Mouse (Mus musculus) Muller cell, postnatal 12 days (primary cell): ENCODE measurements around the gene Cmtm3.
"Not testable (repeated sequence)": the region's sequence is repeated elsewhere in the genome, so short reads cannot be mapped to it uniquely, and the experiment has no call there.

Experiments
- DNase-seq: peaks from one replicate; pipeline ENCODE4 v3.0.0-alpha.2; 2015; ENCODE audit errors: inconsistent ontology term

Gene Cmtm3

DNA sequence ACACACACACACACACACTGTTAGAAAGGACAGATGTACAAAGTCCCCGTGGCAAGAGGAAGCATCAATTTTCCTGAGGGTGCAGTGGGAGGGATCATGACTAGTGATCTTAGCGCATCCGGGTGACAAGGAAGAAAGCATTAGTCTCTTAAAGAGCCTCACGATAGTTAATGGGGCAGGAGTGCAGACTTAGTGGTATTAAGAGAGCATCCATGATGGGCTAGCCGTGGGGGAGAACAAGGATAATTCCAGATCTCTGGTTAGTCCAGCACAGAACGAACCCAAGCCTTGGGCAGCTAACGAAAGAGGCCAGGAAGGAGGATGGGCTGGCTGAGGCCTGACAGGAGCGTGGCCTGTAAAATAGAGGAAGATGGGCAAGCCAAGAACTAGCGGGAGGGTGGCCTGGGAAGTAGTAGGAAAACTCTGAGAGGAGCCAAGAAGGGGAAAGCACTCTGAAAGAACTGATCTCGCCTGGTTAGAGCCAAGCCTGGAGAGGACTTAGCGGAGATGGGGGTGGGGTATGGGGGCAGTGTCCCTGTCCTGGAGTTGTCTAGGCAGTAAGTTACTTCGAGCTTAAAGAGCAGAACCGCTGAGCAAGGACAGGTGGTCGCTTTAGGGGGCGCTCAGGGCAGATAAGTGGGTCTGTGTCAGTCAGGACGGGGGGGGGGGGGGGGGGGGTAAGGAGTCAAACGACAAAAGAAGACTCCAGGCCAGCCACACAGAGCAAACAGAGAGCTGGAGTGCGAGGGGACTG, at the start of gene Cmtm3:
Gene Cmtm3 (plus strand): TSS at position 182 of the 754 bp plus-strand sequence.
- DNase-seq = peak; percentile 24

- DNase-seq = not testable (repeated sequence)
Measured at GRCm38 (mm10) chr8:104293081-104293480, 46.1 kb upstream of the Cmtm3 start, which contains the start of gene Cmtm2a. Cmtm2a (minus strand) TSS chr8:104293181.

GRCm38 (mm10) chr8:104294396-104294795, 44.8 kb upstream of the Cmtm3 start:
- DNase-seq = no peak

DNA sequence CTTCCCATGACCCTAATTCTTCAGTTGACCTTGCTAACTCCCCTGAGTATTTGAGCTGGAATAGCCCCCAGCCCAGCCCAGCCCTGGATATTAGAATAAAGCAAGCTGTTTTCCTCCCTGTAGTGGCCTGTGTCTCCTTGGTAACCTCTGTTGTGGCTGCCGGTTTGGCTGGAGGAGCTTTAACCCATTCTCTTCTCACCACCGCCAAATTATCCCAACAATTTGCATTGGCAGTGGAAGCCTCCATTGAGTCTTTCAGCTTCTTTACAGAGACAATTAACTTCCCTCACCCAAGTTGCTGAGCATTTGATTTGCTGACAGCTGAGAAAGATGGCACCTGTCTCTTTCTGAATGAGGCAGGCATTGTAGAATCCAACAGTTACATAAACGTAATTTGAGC, 37.6 kb upstream of the Cmtm3 start:
- DNase-seq = peak; percentile 84

DNA sequence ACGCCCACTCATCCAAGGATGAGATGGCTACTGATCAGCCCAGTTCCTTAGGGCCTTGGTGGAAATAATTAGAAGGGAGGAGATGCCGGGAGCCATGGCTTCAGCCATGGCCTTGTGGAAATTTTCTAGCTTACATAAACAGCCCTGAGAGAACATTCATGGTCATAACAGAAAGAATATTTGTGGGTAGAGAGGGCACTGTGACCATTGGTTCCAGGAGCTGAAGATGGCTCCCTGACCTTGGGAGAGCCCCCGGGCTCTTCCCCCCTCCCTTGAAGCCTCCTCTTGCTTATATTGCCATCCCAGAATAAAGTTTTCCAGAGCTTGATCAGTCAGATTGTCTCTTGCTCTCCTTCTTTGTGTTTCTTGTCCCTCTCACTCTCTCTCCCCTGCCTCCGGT, 36.7 kb upstream of the Cmtm3 start:
- not testable (repeated sequence) for DNase-seq

DNA sequence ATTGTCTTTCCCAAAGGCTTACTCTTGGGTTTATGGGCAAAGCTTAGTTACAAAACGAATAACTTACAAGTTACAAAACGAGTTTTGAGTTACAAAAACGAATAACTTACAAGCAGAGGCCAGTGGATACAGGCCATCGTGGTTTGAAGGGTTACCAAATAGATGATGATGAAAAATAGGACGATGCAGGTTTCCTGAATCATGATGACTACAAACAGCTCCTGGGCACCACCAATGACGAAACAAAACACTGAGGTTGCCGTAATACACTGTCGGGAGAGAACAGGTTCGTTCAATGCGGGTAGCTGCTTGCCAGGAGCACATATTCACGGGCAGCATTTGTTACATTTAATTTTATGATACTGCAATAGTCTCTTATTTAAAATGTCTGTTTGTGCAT, 34.2 kb upstream of the Cmtm3 start:
- no peak for DNase-seq

- not testable (repeated sequence) for DNase-seq
Measured at GRCm38 (mm10) chr8:104308341-104308740, 30.9 kb upstream of the Cmtm3 start.

- not testable (repeated sequence) for DNase-seq
Measured at GRCm38 (mm10) chr8:104309441-104310155, 29.6 kb upstream of the Cmtm3 start, which contains the start of the genes Gm45711 and Cmtm1. Gm45711 (minus strand) TSS chr8:104310081. Cmtm1 (minus strand) TSS chr8:104310145.

GRCm38 (mm10) chr8:104312023-104312422, 27.2 kb upstream of the Cmtm3 start:
- not testable (repeated sequence) for DNase-seq

DNA sequence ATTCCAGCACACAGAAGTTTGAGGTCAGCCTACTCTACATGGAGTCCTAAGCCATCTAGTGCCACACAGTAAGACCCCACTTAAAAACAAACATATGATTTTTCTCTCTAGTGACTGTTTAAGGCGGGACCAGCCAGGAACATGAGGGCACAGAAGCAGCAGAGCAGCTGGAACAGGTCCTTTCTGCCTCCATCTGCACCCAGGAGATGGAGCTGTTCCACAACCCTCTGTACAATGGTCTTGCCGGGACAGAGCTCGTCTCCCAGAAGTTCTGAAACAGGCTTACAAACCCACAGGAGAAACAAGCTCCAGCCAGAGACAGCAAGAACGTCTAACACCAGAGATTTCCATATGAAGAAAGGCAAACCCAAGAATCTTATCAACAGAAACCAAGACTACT, 25.9 kb upstream of the Cmtm3 start:
- DNase-seq = no peak

DNA sequence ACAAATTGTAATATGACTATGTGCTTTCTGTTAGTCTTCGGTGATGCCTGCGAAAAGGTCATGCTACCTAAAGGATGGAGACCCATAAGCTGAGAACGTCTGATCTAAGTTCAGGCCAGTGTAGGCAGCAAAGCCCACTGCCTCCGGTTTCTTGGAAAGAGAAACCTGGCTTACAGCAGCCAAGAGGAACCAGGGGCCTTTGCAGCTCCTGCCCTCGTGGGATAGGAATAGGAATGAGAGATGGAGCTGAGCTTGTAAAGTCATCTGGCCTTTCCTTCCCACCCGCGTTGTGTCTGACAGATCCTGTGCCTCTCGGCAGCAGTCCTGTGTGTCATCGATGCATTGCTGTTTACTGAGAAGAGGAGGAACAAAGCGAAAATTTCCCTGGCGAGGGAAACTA, 17.9 kb upstream of the Cmtm3 start, which contains the start of gene Gm11020:
Gene Gm11020 (plus strand): TSS at position 301 of the 400 bp plus-strand sequence.
- DNase-seq = not testable (repeated sequence)

- not testable (repeated sequence) for DNase-seq
Measured at GRCm38 (mm10) chr8:104321930-104322329, 17.3 kb upstream of the Cmtm3 start, which contains the start of gene Cmtm2b. Cmtm2b (plus strand) TSS chr8:104322230.

DNA sequence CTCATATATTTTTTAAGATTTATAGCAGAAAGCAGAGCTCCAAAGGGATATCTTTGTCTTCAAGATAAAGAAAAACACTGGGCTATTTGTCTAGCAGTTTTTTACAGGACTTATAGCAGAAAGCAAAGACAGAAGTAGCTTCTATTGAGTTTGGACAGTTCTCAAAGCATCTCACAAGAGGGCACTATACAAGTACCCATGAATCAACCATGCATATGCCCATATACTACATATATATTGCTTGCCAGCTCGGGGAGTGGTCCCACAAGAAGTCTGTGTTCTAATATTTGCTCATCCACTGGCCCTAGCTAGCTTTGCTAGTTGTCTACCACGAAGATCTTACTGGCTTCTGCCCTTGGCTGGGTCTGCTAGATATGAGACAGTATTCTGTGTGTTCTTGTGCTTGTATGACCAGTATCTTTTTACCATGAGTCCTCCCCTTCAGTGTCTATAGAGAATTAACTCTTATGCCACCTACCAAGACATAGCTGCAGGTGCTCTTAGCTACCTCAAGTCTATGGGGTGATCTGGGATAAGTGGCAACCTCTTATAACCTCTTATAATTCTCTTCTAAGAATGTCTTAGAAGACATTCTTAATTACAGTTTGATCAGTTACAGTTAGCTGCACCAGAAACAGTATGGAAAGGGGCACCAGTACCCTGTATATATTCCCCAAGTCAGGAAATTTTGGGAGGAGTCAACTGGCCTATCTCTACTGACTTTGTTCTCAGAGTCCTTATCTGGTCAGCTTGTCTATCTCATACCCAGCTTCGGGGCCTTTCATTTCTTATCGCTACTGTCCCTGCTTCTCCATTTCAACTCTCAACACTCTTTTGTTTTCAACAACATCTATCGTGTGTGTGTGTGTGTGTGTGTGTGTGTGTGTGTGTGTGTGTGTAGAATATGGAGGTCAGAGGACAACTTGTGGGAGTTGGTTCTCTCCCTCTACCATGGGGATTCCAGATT, 6.3 kb upstream of the Cmtm3 start:
- no peak for DNase-seq

GRCm38 (mm10) chr8:104333786-104334185, 5.4 kb upstream of the Cmtm3 start:
- no peak for DNase-seq

GRCm38 (mm10) chr8:104334196-104334595, 5.0 kb upstream of the Cmtm3 start:
- DNase-seq = no peak

DNA sequence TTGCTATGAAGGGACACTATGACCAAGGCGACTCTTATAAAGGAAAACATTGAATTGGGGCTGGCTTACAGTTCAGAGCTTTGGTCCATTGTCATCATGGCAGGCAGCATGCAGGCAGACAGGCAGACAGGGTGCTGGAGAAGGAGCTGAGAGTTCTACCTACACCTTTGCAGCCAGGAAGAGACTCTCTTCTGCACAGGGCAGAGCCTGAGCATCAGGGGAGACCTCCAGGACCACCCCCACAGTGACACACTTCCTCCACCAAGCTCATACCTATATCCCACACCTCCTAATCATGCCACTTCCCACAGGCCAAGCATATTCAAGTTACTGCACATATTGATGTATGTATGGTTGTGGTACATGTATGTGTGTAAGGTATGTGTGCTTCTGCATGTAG, 2.4 kb upstream of the Cmtm3 start:
- no peak for DNase-seq

DNA sequence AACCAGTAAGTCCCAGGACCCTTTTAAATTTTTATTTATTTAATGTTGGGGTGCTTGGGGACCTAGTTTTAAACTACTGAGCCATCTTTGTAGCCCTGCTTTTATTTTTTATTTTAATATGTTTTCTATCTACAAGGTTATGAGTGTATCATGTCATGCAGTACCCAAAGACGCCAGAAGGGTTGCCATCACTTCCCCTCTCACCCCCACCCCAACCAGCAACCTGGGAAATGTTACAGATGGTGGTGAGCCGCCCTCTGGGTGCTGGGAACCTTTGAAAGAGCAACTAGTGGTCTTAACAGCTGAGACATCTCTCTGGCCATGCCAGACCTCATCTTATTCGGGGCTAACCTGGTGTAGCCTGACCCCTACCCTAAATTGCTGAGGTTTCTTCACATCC, 1.3 kb upstream of the Cmtm3 start:
- DNase-seq = no peak

GRCm38 (mm10) chr8:104339983-104340232, 698 bp downstream of the Cmtm3 start:
- DNase-seq = no peak

- peak; percentile 89 for DNase-seq
Measured at GRCm38 (mm10) chr8:104340233-104341105, 1.3 kb downstream of the Cmtm3 start.

DNA sequence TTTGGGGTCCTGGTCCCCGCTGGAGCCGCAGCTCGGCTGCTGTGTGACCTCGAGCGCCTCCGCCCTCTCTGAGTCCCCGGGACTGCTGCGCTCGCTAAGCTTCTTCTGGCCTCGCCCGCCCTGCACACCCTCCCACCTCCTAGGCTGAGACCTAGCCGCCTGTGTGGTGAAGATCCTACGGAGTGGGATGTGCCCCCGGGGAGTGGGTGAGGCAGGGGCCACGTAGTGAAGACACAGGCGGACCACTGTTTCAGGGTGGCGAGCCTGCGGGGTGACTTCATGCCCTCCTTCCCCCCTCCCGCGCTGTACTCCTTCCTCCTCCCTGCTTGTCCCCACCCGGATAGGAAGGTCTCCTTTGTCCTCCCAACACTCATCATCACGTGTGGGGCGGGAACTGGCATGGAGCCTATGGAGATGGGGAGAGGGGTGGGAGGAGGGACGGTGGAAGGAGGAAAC, 1.9 kb downstream of the Cmtm3 start:
- DNase-seq = peak; percentile 96

DNA sequence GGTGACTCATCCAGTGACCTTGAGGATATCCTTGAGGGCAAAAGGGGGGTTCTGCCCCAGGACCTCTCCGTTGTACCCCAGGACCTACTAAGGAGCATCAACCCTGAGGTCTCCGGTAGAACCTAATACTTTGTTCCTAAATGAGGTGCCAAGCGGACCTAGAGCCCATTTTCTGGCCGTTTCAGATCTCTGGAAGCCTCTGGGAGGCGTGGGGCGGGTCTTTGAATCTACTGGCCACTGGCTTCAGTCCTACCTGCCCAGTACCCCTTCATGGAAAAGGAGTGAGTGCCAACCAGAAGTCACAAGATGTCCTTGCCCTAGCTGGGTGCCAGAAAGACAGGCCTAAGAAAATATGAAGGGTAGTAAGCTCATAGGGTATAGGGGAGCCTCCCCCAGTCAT, 2.5 kb downstream of the Cmtm3 start:
- DNase-seq = no peak
